Mouse (Mus musculus): ENCODE results near the gene Arl8b. TPM values are rescaled to one million over a fixed set of nuclear protein-coding genes. Genes with fewer than 3 reads are reported as not detected.

Arl8b gene
- polyA plus RNA-seq, 1 experiment: 41.2 TPM

GRCm38 (mm10) chr6:108832989-108833388 lies 50.1 kb downstream of the Arl8b start:
- Histone ChIP-seq H3K79me2 (ENCODE audit: control insufficient read depth, insufficient read depth) (peaks cover 55% of the 10 kb centered on the region), H3K36me3 (ENCODE audit: control insufficient read depth, insufficient read depth) (peaks cover 16% of the 10 kb centered on the region), H3K4me2 (ENCODE audit: low read depth) (no peak overlapping the region), H3K27me3 (ENCODE audit: control insufficient read depth, insufficient read depth, insufficient read length) (no peaks in the 10 kb centered on the region), H3K4me3 (no peak overlapping the region), H3ac (ENCODE audit: control insufficient read depth, insufficient read length) (no peak overlapping the region)
- TF ChIP-seq POLR2A (IDR thresholded peaks at IDR 0.05; ENCODE audit: insufficient read length, low read depth) (no peak), USF1 (IDR thresholded peaks at IDR 0.05; ENCODE audit: low read depth) (no peak), E2F4 (IDR thresholded peaks at IDR 0.05; ENCODE audit: insufficient read depth) (no peak)

GRCm38 (mm10) chr6:108833963-108834697 lies 51.2 kb downstream of the Arl8b start:
- H3K36me3 ChIP-seq (ENCODE audit: control insufficient read depth, insufficient read depth): peaks cover 22% of the 10 kb centered on the region
- H3K27me3 ChIP-seq (ENCODE audit: control insufficient read depth, insufficient read depth, insufficient read length): no peaks in the 10 kb centered on the region
- H3K4me2 ChIP-seq (ENCODE audit: low read depth): no peak overlapping the region
- peaks cover 56% of the 10 kb centered on the region for H3K79me2 ChIP-seq (ENCODE audit: control insufficient read depth, insufficient read depth)
- no peak overlapping the region for H3ac ChIP-seq (ENCODE audit: control insufficient read depth, insufficient read length)
- no peak for TF ChIP-seq USF1 (IDR thresholded peaks at IDR 0.05; ENCODE audit: low read depth)
- no peak for TF ChIP-seq TCF12 (IDR thresholded peaks at IDR 0.05; ENCODE audit: insufficient read depth, poor library complexity, severe bottlenecking)
- no peak for TF ChIP-seq REST (IDR thresholded peaks at IDR 0.05; ENCODE audit: insufficient read depth, insufficient read length)
- TF ChIP-seq MAX (IDR thresholded peaks at IDR 0.05; ENCODE audit: low read depth): no peak
- no peak for TF ChIP-seq TCF3 (IDR thresholded peaks at IDR 0.05; ENCODE audit: insufficient read length, low read depth)
- TF ChIP-seq MYOD1 (IDR thresholded peaks at IDR 0.05; ENCODE audit: control insufficient read depth in 1 of 3, insufficient read length in 2 of 3, low read depth in 2 of 3): no peak
- TF ChIP-seq POLR2A (IDR thresholded peaks at IDR 0.05; ENCODE audit: insufficient read length, low read depth): no peak
- TF ChIP-seq SRF (IDR thresholded peaks at IDR 0.05; ENCODE audit: control insufficient read depth, insufficient read length, low read depth): no peak
- TF ChIP-seq E2F4 (IDR thresholded peaks at IDR 0.05; ENCODE audit: insufficient read depth): no peak
- no peak for TF ChIP-seq MYOG (IDR thresholded peaks at IDR 0.05; ENCODE audit: control insufficient read depth in 1 of 3, insufficient read depth in 1 of 3, insufficient read length in 2 of 3, low read depth in 2 of 3)
- no peak for TF ChIP-seq POLR2AphosphoS2 (IDR thresholded peaks at IDR 0.05; ENCODE audit: insufficient read length, low read depth)
- TF ChIP-seq CEBPB (IDR thresholded peaks at IDR 0.05; ENCODE audit: insufficient read depth, poor library complexity, severe bottlenecking): no peak
- H3K4me3 ChIP-seq: no peak overlapping the region

GRCm38 (mm10) chr6:108835765-108836691 lies 53.1 kb downstream of the Arl8b start:
- peaks cover 43% of the 10 kb centered on the region for H3K79me2 ChIP-seq (ENCODE audit: control insufficient read depth, insufficient read depth)
- H3K36me3 ChIP-seq (ENCODE audit: control insufficient read depth, insufficient read depth): peaks cover 34% of the 10 kb centered on the region
- TF ChIP-seq MYOD1 (IDR thresholded peaks at IDR 0.05; ENCODE audit: control insufficient read depth in 1 of 3, insufficient read length in 2 of 3, low read depth in 2 of 3): peak in 2 of 3 experiments; percentile 78 to 84
- TF ChIP-seq TCF3 (IDR thresholded peaks at IDR 0.05; ENCODE audit: insufficient read length, low read depth): no peak
- no peak for TF ChIP-seq TCF12 (IDR thresholded peaks at IDR 0.05; ENCODE audit: insufficient read depth, poor library complexity, severe bottlenecking)
- TF ChIP-seq POLR2A (IDR thresholded peaks at IDR 0.05; ENCODE audit: insufficient read length, low read depth): no peak
- no peak for TF ChIP-seq REST (IDR thresholded peaks at IDR 0.05; ENCODE audit: insufficient read depth, insufficient read length)
- no peak for TF ChIP-seq MAX (IDR thresholded peaks at IDR 0.05; ENCODE audit: low read depth)
- TF ChIP-seq E2F4 (IDR thresholded peaks at IDR 0.05; ENCODE audit: insufficient read depth): no peak
- no peak for TF ChIP-seq POLR2AphosphoS2 (IDR thresholded peaks at IDR 0.05; ENCODE audit: insufficient read length, low read depth)
- no peak for TF ChIP-seq USF1 (IDR thresholded peaks at IDR 0.05; ENCODE audit: low read depth)
- TF ChIP-seq CEBPB (IDR thresholded peaks at IDR 0.05; ENCODE audit: insufficient read depth, poor library complexity, severe bottlenecking): peak; percentile 96
- TF ChIP-seq SRF (IDR thresholded peaks at IDR 0.05; ENCODE audit: control insufficient read depth, insufficient read length, low read depth): peak; percentile 68
- TF ChIP-seq MYOG (IDR thresholded peaks at IDR 0.05; ENCODE audit: control insufficient read depth in 1 of 3, insufficient read depth in 1 of 3, insufficient read length in 2 of 3, low read depth in 2 of 3): no peak
- peak overlapping the region; percentile 48 for H3K4me2 ChIP-seq (ENCODE audit: low read depth)
- H3ac ChIP-seq (ENCODE audit: control insufficient read depth, insufficient read length): no peak overlapping the region
- no peaks in the 10 kb centered on the region for H3K27me3 ChIP-seq (ENCODE audit: control insufficient read depth, insufficient read depth, insufficient read length)
- no peak overlapping the region for H3K4me3 ChIP-seq

- Histone ChIP-seq H3K79me2 (ENCODE audit: control insufficient read depth, insufficient read depth) (peaks cover 37% of the 10 kb centered on the region), H3K4me3 (no peak overlapping the region), H3K36me3 (ENCODE audit: control insufficient read depth, insufficient read depth) (peaks cover 40% of the 10 kb centered on the region), H3K27me3 (ENCODE audit: control insufficient read depth, insufficient read depth, insufficient read length) (no peaks in the 10 kb centered on the region), H3ac (ENCODE audit: control insufficient read depth, insufficient read length) (no peak overlapping the region), H3K4me2 (ENCODE audit: low read depth) (peak overlapping the region; percentile 48)
- TF ChIP-seq CEBPB (IDR thresholded peaks at IDR 0.05; ENCODE audit: insufficient read depth, poor library complexity, severe bottlenecking) (no peak), SRF (IDR thresholded peaks at IDR 0.05; ENCODE audit: control insufficient read depth, insufficient read length, low read depth) (no peak), MYOD1 (IDR thresholded peaks at IDR 0.05; ENCODE audit: control insufficient read depth in 1 of 3, insufficient read length in 2 of 3, low read depth in 2 of 3) (no peak), TCF12 (IDR thresholded peaks at IDR 0.05; ENCODE audit: insufficient read depth, poor library complexity, severe bottlenecking) (no peak), USF1 (IDR thresholded peaks at IDR 0.05; ENCODE audit: low read depth) (no peak), MYOG (IDR thresholded peaks at IDR 0.05; ENCODE audit: control insufficient read depth in 1 of 3, insufficient read depth in 1 of 3, insufficient read length in 2 of 3, low read depth in 2 of 3) (no peak), TCF3 (IDR thresholded peaks at IDR 0.05; ENCODE audit: insufficient read length, low read depth) (no peak)
Measured at GRCm38 (mm10) chr6:108837081-108837480, 54.2 kb downstream of the Arl8b start.

Measured in myocyte (in vitro differentiated cells).